Mouse (Mus musculus): ENCODE measurements around the gene Cryaa. TPM values are rescaled to one million over a fixed set of nuclear protein-coding genes. Genes with fewer than 3 reads are reported as not detected.

The Cryaa gene
- total and polyA plus RNA-seq, 2 experiments from 2014 or later = 0.52 to 1.2 TPM

- H3K9ac ChIP-seq (replicated peaks; ENCODE audit: low read length) = no peak overlapping the region
- WGBS = 57% methylated on average over 6 of the region's 6 CpGs
These were observed 53.4 kb downstream of the Cryaa start for GRCm38 (mm10) chr17:31731038-31731437.

More at GRCm38 (mm10) chr17:31731038-31731437, 53.4 kb downstream of the Cryaa start:
- no peak overlapping the region for H3K4me2 ChIP-seq (ENCODE audit: low read depth, low read length)
- H3K4me1 ChIP-seq (ENCODE audit: insufficient read depth, low read length) = 0 out of 2 replicates have a peak, but pooled peaks cover 3% of the 10 kb centered on the region
- ATAC-seq (no peak), DNase-seq (ENCODE audit: low spot score) (no peak)
- H3K27me3 ChIP-seq (ENCODE audit: insufficient read depth, low read length) = no peaks in the 10 kb centered on the region
- no peak overlapping the region for H3K4me3 ChIP-seq (ENCODE audit: low read length)
- H3K36me3 ChIP-seq (ENCODE audit: insufficient read depth, low read length) = no peaks in the 10 kb centered on the region
- no peak for TF ChIP-seq CTCF (IDR thresholded peaks at IDR 0.05; ENCODE audit: low read depth)
- H3K27ac ChIP-seq = no peak overlapping the region
- H3K9me3 ChIP-seq (ENCODE audit: low read length) = no peaks in the 10 kb centered on the region

Other genes starting within 250 kb of the Cryaa start
- 50.9 and 56.5 TPM in 2 replicates for gene Wdr4, start 157.8 kb upstream of the Cryaa start, total RNA-seq (2014; rRNA removed)
- 26.3 and 26.8 TPM in 2 replicates for gene Wdr4, start 157.8 kb upstream of the Cryaa start, polyA plus RNA-seq (2015; fragmentation: Nextera tagmentation; extraction: Ambion mirVana)
- gene Ndufv3, start 157.7 kb upstream of the Cryaa start, total RNA-seq (2014; rRNA removed) = 226 and 267 TPM in 2 replicates
- gene Ndufv3, start 157.7 kb upstream of the Cryaa start, polyA plus RNA-seq (2015; fragmentation: Nextera tagmentation; extraction: Ambion mirVana) = 562 and 575 TPM in 2 replicates
- 31.2 and 36.7 TPM in 2 replicates for gene Pknox1, start 113.1 kb upstream of the Cryaa start, total RNA-seq (2014; rRNA removed)
- gene Pknox1, start 113.1 kb upstream of the Cryaa start, polyA plus RNA-seq (2015; fragmentation: Nextera tagmentation; extraction: Ambion mirVana) = 25.0 and 25.1 TPM in 2 replicates
- 31.4 and 38.8 TPM in 2 replicates for gene Cbs, start 40.6 kb upstream of the Cryaa start, total RNA-seq (2014; rRNA removed)
- gene Cbs, start 40.6 kb upstream of the Cryaa start, polyA plus RNA-seq (2015; fragmentation: Nextera tagmentation; extraction: Ambion mirVana) = 25.8 and 30.7 TPM in 2 replicates
- gene U2af1, start 18.9 kb upstream of the Cryaa start, total RNA-seq (2014; rRNA removed) = 46.2 and 54.6 TPM in 2 replicates
- 224 and 242 TPM in 2 replicates for gene U2af1, start 18.9 kb upstream of the Cryaa start, polyA plus RNA-seq (2015; fragmentation: Nextera tagmentation; extraction: Ambion mirVana)
- gene Sik1, start 178.0 kb downstream of the Cryaa start, total RNA-seq (2014; rRNA removed) = 39.6 and 41.6 TPM in 2 replicates
- gene Sik1, start 178.0 kb downstream of the Cryaa start, polyA plus RNA-seq (2015; fragmentation: Nextera tagmentation; extraction: Ambion mirVana) = 14.4 and 18.1 TPM in 2 replicates